Mouse (Mus musculus) pancreas, adult 10 weeks (tissue): Measurements from ENCODE around the gene Spin2e. TPM values are rescaled to one million over a fixed set of nuclear protein-coding genes. Genes with fewer than 3 reads are reported as not detected.

Experiments used
- polyA plus RNA-seq: library from polyadenylated mRNA; stranded (reverse); fragments of 350-450 nt; fragmentation: Illumina TruSeq; extraction: RNeasy Lipid Tissue Mini Kit (QIAGEN cat#74804); gene quantifications from one replicate; pipeline ENCODE4 v1.2.3, GENCODE M21; 2015; ENCODE audit warnings: low read depth, low replicate concordance; ENCODE audit not compliant: insufficient read depth

Spin2e gene
- polyA plus RNA-seq, result not detected

DNA sequence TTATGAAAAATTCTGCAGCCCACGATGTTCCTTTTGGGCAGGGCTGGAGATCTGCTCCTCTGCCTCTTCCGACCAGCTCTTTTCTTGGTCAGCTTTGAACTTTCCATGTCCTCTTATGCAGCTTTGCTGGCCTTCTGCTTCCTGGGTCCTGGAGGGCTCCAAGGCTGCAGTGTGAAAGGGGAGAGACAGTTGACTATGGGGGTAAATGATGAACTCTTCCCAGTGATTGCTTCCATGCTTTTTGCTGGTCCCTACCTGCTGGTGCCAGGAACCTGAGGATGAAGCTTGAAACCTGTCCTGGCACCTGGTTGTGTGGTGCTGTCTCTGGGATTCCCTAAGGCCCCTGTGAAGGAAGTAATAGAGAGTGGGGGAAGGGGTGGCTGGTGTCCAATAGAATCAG lies at the start of gene Spin2e:
Spin2e (minus strand) TSS at position 101 of the 400 bp plus-strand sequence.

GRCm38 (mm10) chrX:31574183-31574582 lies 44.5 kb downstream of the Spin2e start, which contains the start of gene Gm21883:
TSS of gene Gm21883 (minus strand) at chrX:31574283.

Other genes with a start within 250 kb of the Spin2e start
- gene Btbd35f19, start 235.0 kb downstream of the Spin2e start, polyA plus RNA-seq, result not detected
- gene Gm21883, start 44.6 kb downstream of the Spin2e start, polyA plus RNA-seq, result not detected
- gene Btbd35f25, start 98.2 kb upstream of the Spin2e start, polyA plus RNA-seq, result not detected